Mouse (Mus musculus): ENCODE measurements around the gene Gm7030. TPM values are rescaled to one million over a fixed set of nuclear protein-coding genes. Genes with fewer than 3 reads are reported as not detected.
A peak's percentile ranks its signal among the peaks of the same experiment; 100 is the strongest.
"Not testable (repeated sequence)": the region's sequence is repeated elsewhere in the genome, so short reads cannot be mapped to it uniquely, and the experiment has no call there.

The Gm7030 gene
- polyA plus RNA-seq, 1 experiment from 2014 or later, result not detected

DNA sequence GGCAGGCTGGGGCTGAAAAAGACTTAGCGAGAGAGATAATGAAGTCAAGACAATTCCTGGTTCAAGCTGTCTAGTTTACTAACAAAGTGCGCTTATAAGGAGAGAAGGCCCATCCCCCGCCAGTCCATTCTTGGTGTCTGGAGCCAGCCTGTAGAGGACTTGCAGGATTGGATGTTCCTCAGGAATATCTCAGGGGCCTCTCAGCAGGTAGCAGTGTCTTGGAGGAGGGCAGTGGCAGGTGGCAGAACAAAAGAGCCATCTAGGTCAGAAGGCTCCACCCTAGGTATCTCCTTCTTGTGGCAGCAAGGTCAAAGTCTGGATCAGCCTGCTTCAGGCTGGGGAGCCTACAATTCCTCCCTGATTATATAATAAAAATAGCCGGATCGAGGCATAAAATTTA, 19.2 kb upstream of the Gm7030 start:
- 77% methylated on average over 5 of the region's 5 CpGs for WGBS
- not testable (repeated sequence) for H3K36me3 ChIP-seq (ENCODE audit: control insufficient read depth, insufficient read depth, low read length); H3K27ac ChIP-seq (replicated peaks in 1 of 2; ENCODE audit: control insufficient read depth in 1 of 2, insufficient read depth in 1 of 2, low read depth in 2 of 2, low read length in 2 of 2); H3K4me2 ChIP-seq (ENCODE audit: low read length); H3K9me3 ChIP-seq (ENCODE audit: control insufficient read depth, low read length); H3K9ac ChIP-seq (ENCODE audit: low read length); H3K4me3 ChIP-seq (ENCODE audit: control insufficient read depth in 1 of 2, insufficient read depth in 1 of 2, low read depth in 1 of 2, low read length in 2 of 2); H3K4me1 ChIP-seq (ENCODE audit: control insufficient read depth in 2 of 2, insufficient read depth in 2 of 2, low read length in 2 of 2); ATAC-seq (ENCODE audit: insufficient number of reproducible peaks, insufficient read depth, low FRiP score, low read depth)
- peaks cover 47% of the 10 kb centered on the region for H3K27me3 ChIP-seq (ENCODE audit: control insufficient read depth, insufficient read depth, low read length)

DNA sequence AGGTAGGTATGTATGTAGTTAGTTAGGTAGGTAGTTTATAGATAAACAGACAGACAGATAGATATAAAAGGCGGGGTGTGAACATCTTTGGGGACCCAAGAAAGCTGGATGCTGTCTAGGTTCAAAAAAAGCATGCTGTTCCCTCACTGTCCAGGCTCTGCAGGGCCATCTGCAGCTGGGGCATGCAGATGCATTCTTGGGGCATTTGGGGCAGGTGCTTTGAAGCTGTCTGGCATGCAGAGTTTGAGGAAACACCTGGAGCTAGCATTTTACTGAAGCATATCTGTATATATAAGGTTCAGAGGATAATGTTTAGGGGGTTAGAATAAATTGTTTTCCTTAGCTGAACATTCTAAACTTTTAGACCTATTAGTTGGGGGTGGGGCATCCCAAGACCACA, 17.7 kb upstream of the Gm7030 start:
- WGBS, result 56% methylated on average over 1 of the region's 1 CpGs
- not testable (repeated sequence) for H3K4me2 ChIP-seq (ENCODE audit: low read length); H3K4me1 ChIP-seq (ENCODE audit: control insufficient read depth in 2 of 2, insufficient read depth in 2 of 2, low read length in 2 of 2); H3K9me3 ChIP-seq (ENCODE audit: control insufficient read depth, low read length); H3K4me3 ChIP-seq (ENCODE audit: control insufficient read depth in 1 of 2, insufficient read depth in 1 of 2, low read depth in 1 of 2, low read length in 2 of 2); H3K9ac ChIP-seq (ENCODE audit: low read length); H3K36me3 ChIP-seq (ENCODE audit: control insufficient read depth, insufficient read depth, low read length); ATAC-seq (ENCODE audit: insufficient number of reproducible peaks, insufficient read depth, low FRiP score, low read depth); H3K27ac ChIP-seq (replicated peaks in 1 of 2; ENCODE audit: control insufficient read depth in 1 of 2, insufficient read depth in 1 of 2, low read depth in 2 of 2, low read length in 2 of 2)
- peaks cover 47% of the 10 kb centered on the region for H3K27me3 ChIP-seq (ENCODE audit: control insufficient read depth, insufficient read depth, low read length)

DNA sequence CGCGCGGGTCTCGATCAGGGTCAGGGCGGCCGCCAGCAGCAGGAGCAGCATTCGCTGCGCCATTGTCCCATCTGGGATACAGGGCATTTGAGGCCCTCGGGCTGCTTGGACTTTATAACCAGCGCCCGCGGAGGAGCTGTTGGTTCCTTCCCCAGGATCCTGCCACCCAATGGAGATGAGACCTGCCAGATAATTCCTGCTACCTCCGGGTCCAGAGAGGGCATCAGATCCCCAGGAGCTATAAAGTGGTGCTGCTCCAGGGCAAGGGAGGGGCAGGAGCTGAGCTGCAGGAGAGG, 16.6 kb upstream of the Gm7030 start:
- not testable (repeated sequence) for H3K27ac ChIP-seq (replicated peaks in 1 of 2; ENCODE audit: control insufficient read depth in 1 of 2, insufficient read depth in 1 of 2, low read depth in 2 of 2, low read length in 2 of 2); H3K9ac ChIP-seq (ENCODE audit: low read length); H3K36me3 ChIP-seq (ENCODE audit: control insufficient read depth, insufficient read depth, low read length); ATAC-seq (ENCODE audit: insufficient number of reproducible peaks, insufficient read depth, low FRiP score, low read depth); H3K4me1 ChIP-seq (ENCODE audit: control insufficient read depth in 2 of 2, insufficient read depth in 2 of 2, low read length in 2 of 2); H3K9me3 ChIP-seq (ENCODE audit: control insufficient read depth, low read length)
- H3K4me3 ChIP-seq (ENCODE audit: control insufficient read depth in 1 of 2, insufficient read depth in 1 of 2, low read depth in 1 of 2, low read length in 2 of 2), result peak overlapping the region; percentile 32 to 44; a peak in 2 of 4 replicates
- WGBS, result 6% methylated on average over 13 of the region's 13 CpGs
- peaks cover 55% of the 10 kb centered on the region for H3K27me3 ChIP-seq (ENCODE audit: control insufficient read depth, insufficient read depth, low read length)
- H3K4me2 ChIP-seq (ENCODE audit: low read length), result peak overlapping the region; percentile 76

DNA sequence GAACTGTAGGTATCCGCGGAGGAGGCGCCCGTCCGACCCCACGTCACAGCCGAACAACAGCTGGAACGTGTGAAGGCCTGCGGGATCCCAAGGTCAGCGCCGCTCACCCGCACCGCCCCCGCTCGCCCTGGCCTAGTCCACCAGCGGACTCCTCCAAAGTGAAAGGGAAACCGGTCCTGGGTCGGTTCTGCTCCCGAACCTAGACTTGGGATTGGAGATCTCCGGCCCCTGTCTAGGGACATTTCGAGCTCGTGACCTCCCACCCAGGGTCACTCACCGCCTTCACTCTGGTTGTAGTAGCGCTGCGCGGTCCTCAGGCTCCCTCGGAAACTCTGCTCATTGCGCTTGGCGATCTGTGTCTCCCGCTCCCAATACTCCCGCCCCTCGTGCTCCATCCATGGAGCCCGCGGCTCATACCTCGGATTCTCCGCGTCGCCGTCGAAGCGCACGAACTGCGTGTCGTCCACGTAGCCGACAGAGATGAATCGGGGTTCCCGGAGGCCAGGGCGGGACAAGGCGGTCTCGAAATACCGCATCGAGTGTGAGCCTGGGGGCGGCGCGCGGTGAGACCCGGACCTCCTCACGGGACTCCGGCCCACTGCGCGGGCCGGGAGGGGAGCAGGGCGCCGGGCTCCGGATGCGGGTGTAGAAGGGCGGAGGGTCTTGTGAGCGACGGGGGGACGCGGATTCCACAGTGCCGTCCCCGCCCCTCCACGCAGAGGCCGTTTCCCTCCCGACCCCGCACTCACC, 16.1 kb upstream of the Gm7030 start:
- H3K27me3 ChIP-seq (ENCODE audit: control insufficient read depth, insufficient read depth, low read length), result peaks cover 56% of the 10 kb centered on the region
- peak overlapping the region; percentile 76 for H3K4me2 ChIP-seq (ENCODE audit: low read length)
- H3K9me3 ChIP-seq (ENCODE audit: control insufficient read depth, low read length), result no peaks in the 10 kb centered on the region
- no peak for ATAC-seq (ENCODE audit: insufficient number of reproducible peaks, insufficient read depth, low FRiP score, low read depth)
- H3K4me3 ChIP-seq (ENCODE audit: control insufficient read depth in 1 of 2, insufficient read depth in 1 of 2, low read depth in 1 of 2, low read length in 2 of 2), result peak overlapping the region; percentile 32 to 44
- H3K27ac ChIP-seq (replicated peaks in 1 of 2; ENCODE audit: control insufficient read depth in 1 of 2, insufficient read depth in 1 of 2, low read depth in 2 of 2, low read length in 2 of 2), result no peak overlapping the region
- H3K9ac ChIP-seq (ENCODE audit: low read length), result 0 out of 2 replicates have a peak overlapping the region, but pooled peaks have one; percentile 27
- H3K4me1 ChIP-seq (ENCODE audit: control insufficient read depth in 2 of 2, insufficient read depth in 2 of 2, low read length in 2 of 2), result peaks cover 4 to 6% of the 10 kb centered on the region in 2 experiments; a peak in 1 of 4 replicates
- H3K36me3 ChIP-seq (ENCODE audit: control insufficient read depth, insufficient read depth, low read length), result no peaks in the 10 kb centered on the region
- WGBS, result 2% methylated on average over 78 of the region's 78 CpGs

DNA sequence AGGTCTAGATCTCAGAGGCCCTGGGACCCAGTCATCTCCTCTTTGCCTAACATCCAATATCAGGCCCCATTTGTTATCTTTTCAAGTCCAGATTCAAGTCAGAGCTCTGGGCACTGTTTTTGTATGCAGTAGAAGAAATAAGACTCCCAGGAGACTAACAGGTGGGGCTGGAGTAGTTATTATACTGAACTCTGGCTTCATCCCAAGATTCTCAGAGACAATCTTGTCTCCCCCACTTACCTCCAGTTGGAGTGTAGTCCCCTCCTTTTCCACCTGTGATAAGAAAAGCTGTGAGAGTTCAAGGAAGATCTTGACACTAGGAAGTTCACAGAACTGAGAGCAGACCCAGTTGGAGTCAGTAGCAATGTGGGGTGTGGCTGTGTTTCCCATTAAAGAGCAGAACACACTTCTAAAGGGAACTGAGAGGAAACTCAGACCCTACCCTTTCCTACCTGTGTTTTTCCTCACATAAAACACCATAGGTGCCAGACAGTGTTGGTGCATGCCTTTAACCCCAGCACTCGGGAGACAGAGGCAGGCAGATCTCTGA, 7.1 kb upstream of the Gm7030 start:
- ATAC-seq (ENCODE audit: insufficient number of reproducible peaks, insufficient read depth, low FRiP score, low read depth); H3K9ac ChIP-seq (ENCODE audit: low read length): not testable (repeated sequence)

DNA sequence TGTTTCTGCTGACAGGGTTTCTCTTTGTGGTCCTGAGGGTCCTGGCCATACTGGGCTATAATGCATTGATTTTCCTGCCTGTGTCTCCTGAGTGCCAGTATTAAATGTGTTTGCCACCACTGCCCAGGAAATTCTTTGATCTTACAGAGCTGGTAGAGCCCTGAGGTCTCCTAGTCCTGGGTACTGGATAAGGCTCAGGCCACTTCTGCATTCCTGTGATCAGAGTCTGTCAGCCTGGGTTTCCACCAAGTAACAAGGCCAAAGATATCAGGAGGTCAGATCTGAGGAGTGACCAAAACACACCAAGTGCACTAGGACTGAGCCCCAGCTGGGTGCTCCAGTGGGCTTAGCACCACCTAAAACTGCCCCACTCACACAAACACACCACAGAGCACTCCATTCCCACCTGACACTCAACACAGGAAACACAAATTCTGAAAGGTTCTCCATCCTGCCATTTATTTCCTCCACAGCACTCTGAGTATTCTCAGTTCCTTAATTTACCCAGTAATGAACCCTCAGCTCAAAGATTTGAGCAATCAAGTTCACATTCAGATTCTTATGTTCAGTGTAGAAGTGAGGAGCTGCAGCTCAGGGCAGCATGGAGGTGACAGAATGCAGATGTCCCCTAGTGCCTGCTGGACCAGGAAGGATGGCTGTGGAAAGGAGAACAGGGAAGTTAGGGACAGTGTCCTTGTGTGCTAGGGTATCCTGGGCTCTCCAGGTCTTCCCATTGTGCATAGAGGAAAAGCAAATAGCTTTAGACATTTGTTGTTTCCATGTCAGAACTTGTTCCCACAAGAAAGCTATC, 6.4 kb upstream of the Gm7030 start:
- not testable (repeated sequence) for H3K9ac ChIP-seq (ENCODE audit: low read length); H3K36me3 ChIP-seq (ENCODE audit: control insufficient read depth, insufficient read depth, low read length); H3K4me3 ChIP-seq (ENCODE audit: control insufficient read depth in 1 of 2, insufficient read depth in 1 of 2, low read depth in 1 of 2, low read length in 2 of 2); H3K4me2 ChIP-seq (ENCODE audit: low read length); H3K4me1 ChIP-seq (ENCODE audit: control insufficient read depth in 2 of 2, insufficient read depth in 2 of 2, low read length in 2 of 2); H3K9me3 ChIP-seq (ENCODE audit: control insufficient read depth, low read length); H3K27ac ChIP-seq (replicated peaks in 1 of 2; ENCODE audit: control insufficient read depth in 1 of 2, insufficient read depth in 1 of 2, low read depth in 2 of 2, low read length in 2 of 2); ATAC-seq (ENCODE audit: insufficient number of reproducible peaks, insufficient read depth, low FRiP score, low read depth)
- peaks cover 15% of the 10 kb centered on the region for H3K27me3 ChIP-seq (ENCODE audit: control insufficient read depth, insufficient read depth, low read length)

More for the DNA sequence above, 7.1 kb upstream of the Gm7030 start:
- not testable (repeated sequence) for H3K27ac ChIP-seq (replicated peaks in 1 of 2; ENCODE audit: control insufficient read depth in 1 of 2, insufficient read depth in 1 of 2, low read depth in 2 of 2, low read length in 2 of 2); H3K36me3 ChIP-seq (ENCODE audit: control insufficient read depth, insufficient read depth, low read length); H3K4me3 ChIP-seq (ENCODE audit: control insufficient read depth in 1 of 2, insufficient read depth in 1 of 2, low read depth in 1 of 2, low read length in 2 of 2); H3K4me2 ChIP-seq (ENCODE audit: low read length); H3K9me3 ChIP-seq (ENCODE audit: control insufficient read depth, low read length); H3K4me1 ChIP-seq (ENCODE audit: control insufficient read depth in 2 of 2, insufficient read depth in 2 of 2, low read length in 2 of 2)
- H3K27me3 ChIP-seq (ENCODE audit: control insufficient read depth, insufficient read depth, low read length), result peaks cover 22% of the 10 kb centered on the region
- WGBS, result 50% methylated on average over 1 of the region's 1 CpGs

DNA sequence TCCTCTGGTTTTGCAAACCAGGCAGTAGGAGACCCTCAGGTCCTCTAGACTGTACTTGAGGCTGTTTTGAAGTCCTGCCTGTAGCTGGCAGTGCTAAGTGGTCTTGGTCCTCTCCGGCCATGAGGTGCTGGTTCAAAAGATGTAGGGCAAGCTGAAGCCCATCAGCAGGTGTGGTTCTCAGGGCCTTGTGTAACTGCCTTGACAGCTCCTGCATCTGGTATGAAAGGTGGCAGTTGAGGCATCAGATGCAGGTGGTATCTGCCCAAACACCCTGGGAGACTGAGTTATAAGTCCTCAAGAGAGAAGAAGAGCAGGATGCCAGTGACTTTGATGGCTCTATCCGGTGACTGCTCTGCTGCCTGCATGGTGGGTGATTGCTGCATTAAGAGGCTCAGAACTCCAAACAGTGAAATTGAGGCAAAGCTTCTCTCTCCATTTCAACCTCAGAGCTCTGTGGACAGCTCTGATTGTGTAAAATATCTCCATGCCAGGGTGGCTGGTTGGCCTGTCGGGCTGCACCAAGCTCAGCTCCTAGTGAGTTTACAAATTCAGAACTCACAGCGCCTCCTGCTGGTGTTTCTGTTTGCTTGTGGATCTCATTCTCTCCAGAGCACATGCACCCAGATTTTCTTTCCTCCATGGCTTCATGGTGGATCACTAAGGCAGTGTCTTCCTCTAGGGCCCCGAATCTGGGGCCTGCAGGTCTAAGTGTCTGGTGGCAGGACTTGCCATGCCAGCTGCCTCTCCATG, 2.5 kb upstream of the Gm7030 start:
- no peak overlapping the region for H3K9ac ChIP-seq (ENCODE audit: low read length)
- H3K9me3 ChIP-seq (ENCODE audit: control insufficient read depth, low read length), result no peaks in the 10 kb centered on the region
- no peak for ATAC-seq (ENCODE audit: insufficient number of reproducible peaks, insufficient read depth, low FRiP score, low read depth)
- no peaks in the 10 kb centered on the region; the same call in 1 of the 2 replicates for H3K27me3 ChIP-seq (ENCODE audit: control insufficient read depth, insufficient read depth, low read length)
- H3K4me1 ChIP-seq (ENCODE audit: control insufficient read depth in 2 of 2, insufficient read depth in 2 of 2, low read length in 2 of 2), result no peaks in the 10 kb centered on the region
- no peak overlapping the region for H3K4me3 ChIP-seq (ENCODE audit: control insufficient read depth in 1 of 2, insufficient read depth in 1 of 2, low read depth in 1 of 2, low read length in 2 of 2)
- H3K4me2 ChIP-seq (ENCODE audit: low read length), result no peak overlapping the region
- H3K36me3 ChIP-seq (ENCODE audit: control insufficient read depth, insufficient read depth, low read length), result no peaks in the 10 kb centered on the region
- H3K27ac ChIP-seq (replicated peaks in 1 of 2; ENCODE audit: control insufficient read depth in 1 of 2, insufficient read depth in 1 of 2, low read depth in 2 of 2, low read length in 2 of 2), result no peak overlapping the region
- WGBS, result 61% methylated on average over 5 of the region's 5 CpGs
